Mouse (Mus musculus): ENCODE data around the gene Rbks. TPM values are rescaled to one million over a fixed set of nuclear protein-coding genes. Genes with fewer than 3 reads are reported as not detected.
A peak's percentile ranks its signal among the peaks of the same experiment; 100 is the strongest.

Gene Rbks
- polyA plus RNA-seq, 1 experiment from 2014 or later, result 9.8 TPM

GRCm38 (mm10) chr5:31669984-31670383 lies 27.4 kb downstream of the Rbks start:
- Histone ChIP-seq H3K9me3 (ENCODE audit: low read length) (no peaks in the 10 kb centered on the region), H3K36me3 (ENCODE audit: insufficient read depth, low read length) (no peaks in the 10 kb centered on the region), H3K4me2 (replicated peaks; ENCODE audit: low read depth, low read length) (no peak overlapping the region), H3K27ac (ENCODE audit: low read length) (no peak overlapping the region), H3K4me3 (ENCODE audit: low read depth, low read length) (no peak overlapping the region), H3K9ac (replicated peaks; ENCODE audit: low read depth) (no peak overlapping the region), H3K27me3 (replicated peaks; ENCODE audit: insufficient read depth, low read length) (no peaks in the 10 kb centered on the region), H3K4me1 (ENCODE audit: insufficient read depth, low read depth, low read length) (no peaks in the 10 kb centered on the region)
- no peak for TF ChIP-seq EP300 (IDR thresholded peaks at IDR 0.05)
- no peak for TF ChIP-seq CTCF (IDR thresholded peaks at IDR 0.05)
- no peak for ATAC-seq
- no peak for DNase-seq (ENCODE audit: low spot score)
- WGBS, result 56% methylated on average over 5 of the region's 5 CpGs

GRCm38 (mm10) chr5:31668325-31668968 lies 29.0 kb downstream of the Rbks start:
- Histone ChIP-seq H3K9me3 (ENCODE audit: low read length) (no peaks in the 10 kb centered on the region), H3K4me3 (ENCODE audit: low read depth, low read length) (no peak overlapping the region), H3K36me3 (ENCODE audit: insufficient read depth, low read length) (no peaks in the 10 kb centered on the region), H3K27ac (ENCODE audit: low read length) (no peak overlapping the region), H3K27me3 (replicated peaks; ENCODE audit: insufficient read depth, low read length) (no peaks in the 10 kb centered on the region), H3K9ac (replicated peaks; ENCODE audit: low read depth) (no peak overlapping the region), H3K4me2 (replicated peaks; ENCODE audit: low read depth, low read length) (no peak overlapping the region), H3K4me1 (ENCODE audit: insufficient read depth, low read depth, low read length) (no peaks in the 10 kb centered on the region)
- WGBS, result 83% methylated on average over 13 of the region's 13 CpGs
- no peak for DNase-seq (ENCODE audit: low spot score)
- ATAC-seq, result no peak
- TF ChIP-seq EP300 (IDR thresholded peaks at IDR 0.05) (no peak), CTCF (IDR thresholded peaks at IDR 0.05) (no peak)

GRCm38 (mm10) chr5:31666176-31666575 lies 31.3 kb downstream of the Rbks start:
- Histone ChIP-seq H3K4me1 (ENCODE audit: insufficient read depth, low read depth, low read length) (no peaks in the 10 kb centered on the region), H3K36me3 (ENCODE audit: insufficient read depth, low read length) (no peaks in the 10 kb centered on the region), H3K27ac (ENCODE audit: low read length) (no peak overlapping the region), H3K9me3 (ENCODE audit: low read length) (no peaks in the 10 kb centered on the region), H3K4me3 (ENCODE audit: low read depth, low read length) (no peak overlapping the region), H3K27me3 (replicated peaks; ENCODE audit: insufficient read depth, low read length) (no peaks in the 10 kb centered on the region), H3K4me2 (replicated peaks; ENCODE audit: low read depth, low read length) (no peak overlapping the region), H3K9ac (replicated peaks; ENCODE audit: low read depth) (no peak overlapping the region)
- WGBS, result 19% methylated on average over 1 of the region's 1 CpGs
- ATAC-seq (no peak), DNase-seq (ENCODE audit: low spot score) (no peak)
- TF ChIP-seq CTCF (IDR thresholded peaks at IDR 0.05), result no peak
- no peak for TF ChIP-seq EP300 (IDR thresholded peaks at IDR 0.05)

GRCm38 (mm10) chr5:31655688-31656190 lies 41.7 kb downstream of the Rbks start:
- no peaks in the 10 kb centered on the region for H3K9me3 ChIP-seq (ENCODE audit: low read length)

GRCm38 (mm10) chr5:31650518-31651288 lies 46.7 kb downstream of the Rbks start:
- no peak overlapping the region for H3K9ac ChIP-seq (replicated peaks; ENCODE audit: low read depth)
- no peaks in the 10 kb centered on the region for H3K9me3 ChIP-seq (ENCODE audit: low read length)
- H3K4me3 ChIP-seq (ENCODE audit: low read depth, low read length), result no peak overlapping the region
- ATAC-seq, result no peak
- no peaks in the 10 kb centered on the region for H3K36me3 ChIP-seq (ENCODE audit: insufficient read depth, low read length)
- 79% methylated on average over 2 of the region's 2 CpGs for WGBS
- no peak overlapping the region for H3K27ac ChIP-seq (ENCODE audit: low read length)
- no peak overlapping the region for H3K4me2 ChIP-seq (replicated peaks; ENCODE audit: low read depth, low read length)
- DNase-seq (ENCODE audit: low spot score), result no peak
- TF ChIP-seq CTCF (IDR thresholded peaks at IDR 0.05), result no peak
- no peak for TF ChIP-seq EP300 (IDR thresholded peaks at IDR 0.05)
- H3K4me1 ChIP-seq (ENCODE audit: insufficient read depth, low read depth, low read length), result no peaks in the 10 kb centered on the region
- no peaks in the 10 kb centered on the region for H3K27me3 ChIP-seq (replicated peaks; ENCODE audit: insufficient read depth, low read length)

More at GRCm38 (mm10) chr5:31655688-31656190, 41.7 kb downstream of the Rbks start:
- no peaks in the 10 kb centered on the region for H3K4me1 ChIP-seq (ENCODE audit: insufficient read depth, low read depth, low read length)
- no peaks in the 10 kb centered on the region for H3K27me3 ChIP-seq (replicated peaks; ENCODE audit: insufficient read depth, low read length)
- no peak overlapping the region for H3K4me2 ChIP-seq (replicated peaks; ENCODE audit: low read depth, low read length)
- H3K4me3 ChIP-seq (ENCODE audit: low read depth, low read length), result no peak overlapping the region
- H3K9ac ChIP-seq (replicated peaks; ENCODE audit: low read depth), result no peak overlapping the region
- TF ChIP-seq CTCF (IDR thresholded peaks at IDR 0.05) (no peak), EP300 (IDR thresholded peaks at IDR 0.05) (no peak)
- 93% methylated on average over 1 of the region's 1 CpGs for WGBS
- no peak for ATAC-seq
- H3K36me3 ChIP-seq (ENCODE audit: insufficient read depth, low read length), result no peaks in the 10 kb centered on the region
- no peak overlapping the region for H3K27ac ChIP-seq (ENCODE audit: low read length)
- DNase-seq (ENCODE audit: low spot score), result no peak

GRCm38 (mm10) chr5:31647327-31647726 lies 50.1 kb downstream of the Rbks start:
- no peak overlapping the region for H3K4me3 ChIP-seq (ENCODE audit: low read depth, low read length)
- no peaks in the 10 kb centered on the region for H3K4me1 ChIP-seq (ENCODE audit: insufficient read depth, low read depth, low read length)
- WGBS, result 56% methylated on average over 2 of the region's 2 CpGs
- no peak overlapping the region for H3K27ac ChIP-seq (ENCODE audit: low read length)
- no peaks in the 10 kb centered on the region for H3K27me3 ChIP-seq (replicated peaks; ENCODE audit: insufficient read depth, low read length)
- no peaks in the 10 kb centered on the region for H3K9me3 ChIP-seq (ENCODE audit: low read length)
- H3K36me3 ChIP-seq (ENCODE audit: insufficient read depth, low read length), result no peaks in the 10 kb centered on the region
- TF ChIP-seq CTCF (IDR thresholded peaks at IDR 0.05) (no peak), EP300 (IDR thresholded peaks at IDR 0.05) (no peak)
- H3K4me2 ChIP-seq (replicated peaks; ENCODE audit: low read depth, low read length), result no peak overlapping the region
- H3K9ac ChIP-seq (replicated peaks; ENCODE audit: low read depth), result no peak overlapping the region
- 0 out of 2 replicates have a peak, but pooled peaks have one; percentile 11 for ATAC-seq
- DNase-seq (ENCODE audit: low spot score), result no peak
